Mouse (Mus musculus) lung, adult 2 months (tissue): Measurements from ENCODE around the gene Mmp24. TPM values are rescaled to one million over a fixed set of nuclear protein-coding genes. Genes with fewer than 3 reads are reported as not detected.

ENCODE experiments used
- DNase-seq: peaks from one replicate; pipeline ENCODE4 v3.0.0; 2022
- H3K4me1 ChIP-seq: fragments of 200-500 bp; 2 replicates; pipeline ENCODE4 v1.6.1; 2011; ENCODE audit warnings: low read length; ENCODE audit not compliant: control insufficient read depth, insufficient read depth
- H3K4me3 ChIP-seq: fragments of 200-500 bp; replicated peaks from 2 replicates; pipeline ENCODE3; 2011; ENCODE audit warnings: low read depth, mild to moderate bottlenecking, control low read depth, low read length; ENCODE audit errors: extremely low read depth
- CTCF ChIP-seq: fragments of 200-500 bp; IDR thresholded peaks from 2 replicates; pipeline ENCODE4 v1.5.1; 2011; ENCODE audit warnings: mild to moderate bottlenecking, low read length, control low read depth; ENCODE audit not compliant: insufficient read depth
- POLR2A ChIP-seq: fragments of 200-500 bp; IDR thresholded peaks from 2 replicates; pipeline ENCODE4 v1.6.1; 2011; ENCODE audit warnings: low read depth, mild to moderate bottlenecking, control low read depth, low read length, borderline replicate concordance; ENCODE audit errors: extremely low read depth
- WGBS: fragments of 180-500 bp; shearing (Covaris S2); methylation state at CpG from one replicate; pipeline ENCODE4 v1.1.7; 2018; 5-methylcytosine and 5-hydroxymethylcytosine counted together
- polyA plus RNA-seq: library from polyadenylated mRNA; depleted of rRNA; stranded (reverse); fragments of >200 nt; gene quantifications from 2 replicates; pipeline ENCODE4 v1.2.3, GENCODE M21; 2012

Mmp24 gene
- polyA plus RNA-seq, 1 experiment, result 0.06 TPM

DNA sequence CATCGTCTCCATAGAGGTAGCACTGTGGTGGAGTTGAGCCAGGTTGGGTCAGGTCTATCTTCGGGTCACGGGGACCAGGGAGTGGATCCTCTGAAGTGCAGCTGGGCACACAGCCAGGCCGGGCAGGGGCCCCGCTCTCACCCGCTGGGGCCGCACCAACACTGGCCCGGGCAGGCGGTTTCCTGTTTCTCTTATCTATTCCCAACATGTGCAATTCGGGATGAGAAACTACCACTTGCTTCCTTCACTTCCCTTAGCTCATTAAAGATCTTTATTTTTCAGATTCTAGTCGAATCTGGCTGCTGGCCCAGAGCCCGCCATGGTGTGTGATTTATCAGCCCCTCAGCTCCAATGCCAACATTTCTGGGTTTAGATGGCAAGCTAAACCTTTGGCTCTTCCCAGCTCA, 32.2 kb upstream of the Mmp24 start:
- TF ChIP-seq CTCF, result no peak
- TF ChIP-seq POLR2A, result no peak
- DNase-seq, result peak; percentile 30
- H3K4me1 ChIP-seq, result 0 out of 2 replicates have a peak, but pooled peaks cover 2% of the 10 kb centered on the region
- no peak overlapping the region for H3K4me3 ChIP-seq
- WGBS, result 11% methylated on average over 12 of the region's 12 CpGs

DNA sequence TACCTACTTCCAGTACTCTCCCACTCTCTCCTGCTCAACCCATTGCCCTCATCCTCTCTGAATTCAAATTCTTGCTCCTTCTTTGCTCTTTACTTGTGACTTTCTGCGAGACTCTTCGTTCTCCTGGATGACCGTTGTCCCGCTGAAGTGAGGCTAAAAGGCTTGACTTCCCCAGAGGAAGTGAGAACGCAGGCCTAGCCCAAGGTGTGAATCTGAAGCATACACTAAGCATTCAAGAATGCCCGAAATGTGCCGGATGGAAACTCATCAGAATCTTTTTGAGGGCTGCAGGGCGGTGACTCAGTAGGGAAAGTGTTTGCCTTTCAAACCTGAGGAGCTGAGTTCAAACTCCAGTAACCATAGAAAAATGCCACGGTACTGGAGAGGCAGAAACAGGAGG, 31.8 kb upstream of the Mmp24 start:
- DNase-seq, result no peak
- TF ChIP-seq POLR2A (no peak), CTCF (no peak)
- no peak overlapping the region for H3K4me3 ChIP-seq
- 46% methylated on average over 9 of the region's 9 CpGs for WGBS
- H3K4me1 ChIP-seq, result no peaks in the 10 kb centered on the region

DNA sequence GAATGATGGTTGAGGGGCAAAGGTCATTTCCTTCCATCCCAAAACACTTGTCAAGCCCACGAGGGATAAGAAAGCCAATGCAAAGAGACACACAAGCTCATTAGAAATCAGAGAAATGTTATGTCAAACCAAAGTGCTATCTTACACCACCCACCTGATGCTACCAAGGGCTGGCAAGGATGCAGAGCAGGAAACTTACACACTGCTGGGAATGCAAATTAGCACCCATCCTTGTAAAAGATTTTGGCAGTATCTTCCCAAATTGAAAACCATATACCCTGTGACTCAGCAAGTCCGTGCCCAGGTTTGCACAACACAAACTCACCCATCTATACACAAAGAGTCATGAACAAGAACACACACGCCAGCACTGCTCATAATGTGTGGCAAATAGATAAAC, 29.7 kb upstream of the Mmp24 start:
- DNase-seq, result no peak
- 45% methylated on average over 3 of the region's 3 CpGs for WGBS
- H3K4me1 ChIP-seq, result no peaks in the 10 kb centered on the region
- H3K4me3 ChIP-seq, result no peak overlapping the region
- TF ChIP-seq POLR2A (no peak), CTCF (no peak)

DNA sequence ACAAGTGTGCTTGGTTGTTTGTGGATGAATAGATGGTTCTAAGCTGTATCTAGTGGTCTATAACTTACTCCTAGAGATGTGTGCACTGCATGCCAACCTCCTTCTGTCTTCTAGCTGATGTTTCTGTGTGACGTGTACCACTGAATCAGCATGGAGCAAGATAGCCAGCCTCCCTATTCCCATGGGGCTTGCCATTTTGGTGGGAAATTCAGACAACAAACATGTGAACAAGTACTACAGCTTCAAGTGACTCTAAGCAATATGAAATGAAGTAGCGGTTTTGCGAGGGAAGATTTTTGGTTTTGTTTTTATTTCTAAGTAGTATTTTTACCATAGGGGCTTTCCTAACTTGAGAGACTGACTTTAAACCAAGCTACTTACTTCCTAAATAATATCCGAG, 25.7 kb upstream of the Mmp24 start:
- Histone ChIP-seq H3K4me3 (no peak overlapping the region), H3K4me1 (no peaks in the 10 kb centered on the region)
- TF ChIP-seq POLR2A (no peak), CTCF (no peak)
- 83% methylated on average over 4 of the region's 4 CpGs for WGBS
- no peak for DNase-seq

DNA sequence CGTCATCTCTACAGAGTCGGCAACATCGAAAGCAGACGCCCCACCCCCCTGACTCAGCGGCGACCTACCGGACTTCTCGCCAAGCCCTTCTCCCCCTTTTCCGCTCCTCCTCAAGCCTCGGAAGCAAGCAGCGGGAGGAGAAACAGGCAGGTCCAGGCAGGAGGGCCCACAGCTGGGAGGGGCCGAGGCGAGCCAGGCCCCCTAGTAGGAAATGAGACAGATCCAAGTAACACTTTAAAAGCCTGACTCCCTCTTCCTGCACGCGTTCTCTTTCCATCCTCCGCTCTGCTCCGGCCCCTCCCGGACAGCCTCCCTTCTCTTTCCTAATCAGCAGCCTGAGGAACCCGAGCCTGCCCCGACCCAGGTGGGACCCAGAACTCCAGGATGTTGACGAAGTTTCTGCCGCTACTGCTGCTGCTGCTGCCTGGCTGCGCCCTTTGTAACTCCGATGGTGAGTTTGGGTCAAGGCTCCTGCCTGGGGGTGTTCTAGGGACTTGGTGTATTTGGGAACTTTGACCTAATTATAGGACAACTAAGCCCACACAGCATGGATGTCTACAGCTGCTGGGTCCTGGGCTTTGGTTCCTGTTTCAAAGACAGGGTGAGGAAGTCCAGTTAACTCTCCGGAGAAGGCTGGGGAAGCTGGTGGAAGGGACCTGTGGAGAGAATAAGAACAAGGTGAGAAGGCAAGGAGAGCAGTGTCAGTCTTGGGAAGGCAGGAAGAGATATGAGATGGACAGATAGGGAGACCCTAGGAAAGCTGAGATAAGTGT, 23.9 kb upstream of the Mmp24 start, which contains the start of gene Procr:
Procr (plus strand) TSS at position 104 of the 773 bp plus-strand sequence.
- no peaks in the 10 kb centered on the region for H3K4me1 ChIP-seq
- TF ChIP-seq POLR2A (no peak), CTCF (no peak)
- 3% methylated on average over 25 of the region's 25 CpGs for WGBS
- peak; percentile 32 for DNase-seq
- peak within 1 kb of the TSS; percentile 48 for H3K4me3 ChIP-seq

DNA sequence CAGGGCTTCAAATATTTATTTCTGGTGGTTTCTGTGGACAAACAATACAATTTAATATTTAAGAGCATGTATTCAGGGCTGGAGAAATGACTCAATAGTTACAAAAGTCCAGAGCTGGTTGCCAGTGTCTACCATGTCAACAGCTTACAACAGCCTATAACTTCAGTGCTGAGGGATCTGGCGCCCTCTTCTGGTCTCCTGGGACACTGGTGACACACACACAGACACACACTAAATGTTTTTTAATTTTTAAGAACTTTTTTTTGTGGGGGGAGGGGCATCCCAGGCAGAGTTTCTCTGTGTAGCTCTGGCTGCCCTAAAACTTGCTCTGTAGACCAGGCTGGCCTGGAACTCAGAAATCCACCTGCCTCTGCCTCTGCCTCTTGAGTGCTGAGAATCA, 19.4 kb upstream of the Mmp24 start:
- H3K4me1 ChIP-seq, result no peaks in the 10 kb centered on the region
- DNase-seq, result peak; percentile 43
- WGBS, result 0% methylated on average over 1 of the region's 1 CpGs

DNA sequence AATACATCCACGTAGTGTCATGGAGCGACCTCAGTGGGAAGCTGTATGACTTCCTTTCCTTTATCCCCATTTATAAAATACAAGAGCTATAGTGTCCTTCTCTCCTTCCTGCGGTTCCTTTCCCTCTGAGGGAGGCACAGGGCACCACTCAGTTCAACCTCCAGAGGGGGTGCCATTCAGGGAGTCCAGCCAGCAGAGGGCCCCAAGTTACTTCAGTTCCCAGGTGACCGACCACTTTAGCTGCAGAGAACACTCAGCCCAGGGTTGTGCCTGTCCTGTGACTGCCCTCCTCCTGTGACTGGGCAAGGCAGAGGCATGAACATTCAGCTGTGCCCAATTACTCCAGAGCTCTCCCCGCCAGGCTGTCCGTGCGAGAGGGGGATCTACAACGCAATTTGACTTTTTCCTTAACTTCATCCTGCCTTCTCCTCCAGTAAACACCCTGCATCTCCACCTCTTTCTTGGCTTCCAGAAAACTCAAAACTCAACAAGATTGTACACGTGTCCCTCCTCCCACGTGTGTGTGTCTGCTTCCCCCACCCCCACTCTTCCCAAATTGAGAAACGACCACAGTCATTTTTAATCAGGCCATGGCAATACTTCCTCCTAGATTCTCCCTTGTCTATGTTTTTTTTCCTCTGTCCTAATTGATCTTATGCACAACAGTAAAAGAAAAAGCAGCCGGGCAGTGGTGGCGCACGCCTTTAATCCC, 18.1 kb upstream of the Mmp24 start:
- Histone ChIP-seq H3K4me3 (no peak overlapping the region), H3K4me1 (no peaks in the 10 kb centered on the region)
- DNase-seq, result no peak
- WGBS, result 59% methylated on average over 14 of the region's 14 CpGs
- no peak for TF ChIP-seq POLR2A
- no peak for TF ChIP-seq CTCF

More for the DNA sequence above, 19.4 kb upstream of the Mmp24 start:
- no peak overlapping the region for H3K4me3 ChIP-seq
- TF ChIP-seq POLR2A (no peak), CTCF (peak; percentile 67)

DNA sequence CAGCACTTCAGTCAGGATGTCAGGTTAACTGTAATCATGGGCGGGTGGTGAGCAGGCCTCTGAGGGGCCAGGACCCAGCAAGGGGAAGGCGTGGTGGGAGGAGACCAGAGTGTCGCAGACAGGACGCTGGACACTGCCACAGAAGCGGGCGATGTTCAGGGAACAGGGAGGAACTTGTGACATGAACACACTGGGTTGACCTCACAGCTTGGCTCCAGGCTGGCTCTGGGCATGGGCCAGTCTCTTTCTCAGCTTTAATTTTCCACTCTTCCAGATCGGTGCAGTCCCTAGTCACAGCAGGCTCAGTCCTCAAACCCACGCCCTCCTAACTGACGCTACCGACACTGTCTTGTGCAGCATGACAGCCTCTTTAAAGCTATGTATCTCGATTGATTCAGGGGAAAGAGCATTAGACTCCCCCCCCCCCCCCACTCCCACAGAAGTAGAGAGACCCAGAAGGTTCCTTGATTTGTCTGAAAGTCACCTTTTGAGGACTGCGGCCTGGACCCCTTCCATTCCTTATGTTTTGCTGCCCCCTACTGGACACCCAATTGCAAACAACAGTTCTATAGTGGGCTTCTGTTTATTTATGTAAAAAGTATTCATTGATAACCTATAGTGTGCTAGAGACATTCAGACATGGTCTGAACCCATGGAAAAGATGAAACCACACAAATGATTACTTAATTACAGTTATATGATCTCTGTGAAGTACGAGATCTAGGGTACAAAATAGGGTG, 10.3 kb upstream of the Mmp24 start:
- peak; percentile 27; the same call in 1 of the 2 replicates for TF ChIP-seq CTCF
- TF ChIP-seq POLR2A, result no peak
- 52% methylated on average over 13 of the region's 13 CpGs for WGBS
- H3K4me1 ChIP-seq, result no peaks in the 10 kb centered on the region
- H3K4me3 ChIP-seq, result no peak overlapping the region
- DNase-seq, result peak; percentile 50

DNA sequence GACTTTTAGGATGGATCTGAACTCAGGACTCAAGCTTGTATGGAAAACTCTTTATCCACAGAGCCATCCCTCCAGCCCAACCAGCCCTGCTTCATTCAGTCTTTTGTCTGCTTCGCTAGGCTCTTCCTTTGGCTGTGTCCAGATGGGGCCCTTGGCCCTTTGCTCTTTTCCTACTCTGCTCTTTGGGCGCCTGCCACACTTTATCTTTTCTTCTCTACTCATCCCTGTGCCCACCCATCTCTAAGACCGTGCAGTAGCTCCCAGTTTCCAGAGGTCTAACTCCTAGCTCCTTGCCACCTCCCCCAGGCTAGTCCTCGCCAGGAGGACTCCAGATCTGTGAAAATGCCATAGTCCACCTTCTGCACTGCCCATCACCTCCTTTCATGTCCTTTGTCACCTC, 1.5 kb upstream of the Mmp24 start:
- WGBS, result 63% methylated on average over 4 of the region's 4 CpGs
- TF ChIP-seq POLR2A (no peak), CTCF (no peak)
- Histone ChIP-seq H3K4me1 (peaks cover 4% of the 10 kb centered on the region), H3K4me3 (no peak overlapping the region)
- DNase-seq, result no peak
